Mouse (Mus musculus) ES-Bruce4 (cell line): ENCODE measurements around the gene Denr.

ENCODE experiments used
- CTCF ChIP-seq: IDR thresholded peaks from one replicate; pipeline ENCODE4 v1.8.1; 2011; ENCODE audit warnings: low read depth, low read length
- EP300 ChIP-seq: IDR thresholded peaks from 2 replicates; pipeline ENCODE4 v1.6.1; 2011; ENCODE audit warnings: low read depth, low read length; ENCODE audit not compliant: insufficient read depth
- POLR2A ChIP-seq: IDR thresholded peaks from one replicate; pipeline ENCODE4 v1.8.1; 2011; ENCODE audit warnings: low read length; ENCODE audit not compliant: insufficient read depth

DNA sequence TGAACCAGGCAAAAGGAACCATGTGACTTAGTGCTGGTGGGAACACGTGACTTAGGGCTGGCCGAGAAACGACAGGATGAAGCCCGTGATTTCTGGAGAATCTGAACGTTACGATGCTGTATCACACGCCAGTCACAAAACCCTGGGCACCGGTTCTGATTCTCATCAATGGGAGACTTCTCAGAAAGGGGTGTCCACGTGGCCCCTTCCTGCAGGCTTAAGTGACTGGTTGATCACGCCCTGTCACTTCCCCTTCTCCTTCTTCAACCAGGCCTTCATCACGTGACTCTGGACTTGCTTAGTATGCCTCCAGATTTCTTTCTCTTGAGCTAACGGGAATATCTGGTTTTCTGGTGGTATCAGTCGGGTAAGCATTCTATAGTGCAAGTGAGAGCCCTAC lies 9.6 kb upstream of the Denr start:
- TF ChIP-seq CTCF (no peak), POLR2A (no peak), EP300 (no peak)
